Mouse (Mus musculus) brain, embryonic 14.5 days (tissue): ENCODE results near the gene Mrgprd.

ENCODE experiments used
- CTCF ChIP-seq: fragments of 200-500 bp; IDR thresholded peaks from 2 replicates; pipeline ENCODE4 v1.5.1; 2012; ENCODE audit warnings: inconsistent platforms, mild to moderate bottlenecking, moderate library complexity, borderline replicate concordance; ENCODE audit not compliant: insufficient read depth, insufficient read length; ENCODE audit errors: extremely low read depth
- POLR2A ChIP-seq: fragments of 200-500 bp; IDR thresholded peaks from 2 replicates; pipeline ENCODE4 v1.6.1; 2012; ENCODE audit warnings: mild to moderate bottlenecking, inconsistent platforms, borderline replicate concordance; ENCODE audit not compliant: poor library complexity, insufficient read depth, insufficient read length, severe bottlenecking; ENCODE audit errors: extremely low read depth

DNA sequence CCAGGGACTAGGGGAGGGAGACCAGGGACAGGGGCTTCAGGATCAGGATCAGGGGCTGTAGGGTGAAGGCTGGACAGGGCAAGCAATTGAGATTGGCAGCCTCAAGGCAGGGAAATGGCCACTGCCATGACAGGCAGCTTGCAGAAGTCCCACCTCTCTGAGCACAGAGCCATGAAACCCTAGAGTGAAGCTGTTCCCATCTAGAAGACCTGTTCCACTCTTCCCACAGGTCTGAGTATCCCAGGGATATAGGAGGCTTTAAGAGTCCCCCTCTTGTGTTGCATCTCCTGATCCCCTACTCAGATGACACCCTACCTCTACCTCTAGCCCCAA lies 13.7 kb upstream of the Mrgprd start:
- no peak for TF ChIP-seq POLR2A
- TF ChIP-seq CTCF: no peak
